Mouse (Mus musculus): Measurements from ENCODE around the gene Suz12. TPM values are rescaled to one million over a fixed set of nuclear protein-coding genes. Genes with fewer than 3 reads are reported as not detected.
"Not testable (repeated sequence)": the region's sequence is repeated elsewhere in the genome, so short reads cannot be mapped to it uniquely, and the experiment has no call there.

Suz12 gene
- total and polyA plus RNA-seq, 2 experiments from 2014 or later, result 8.1 to 34.8 TPM

- 83% methylated on average over 4 of the region's 4 CpGs for WGBS
- no peak for TF ChIP-seq CTCF (IDR thresholded peaks at IDR 0.05; ENCODE audit: low read depth)
Observed at GRCm38 (mm10) chr11:80054659-80055058, 61.8 kb downstream of the Suz12 start.

GRCm38 (mm10) chr11:80056141-80056540 is 63.2 kb downstream of the Suz12 start:
- Histone ChIP-seq H3K4me2 (ENCODE audit: low read depth) (no peak overlapping the region), H3K4me1 (ENCODE audit: insufficient read depth) (no peaks in the 10 kb centered on the region), H3K27ac (ENCODE audit: low read depth, low read length) (no peak overlapping the region), H3K9ac (no peak overlapping the region), H3K4me3 (ENCODE audit: low read depth, low read length) (no peak overlapping the region), H3K36me3 (ENCODE audit: insufficient read depth) (peaks cover 19% of the 10 kb centered on the region; the same call in 1 of the 2 replicates), H3K9me3 (ENCODE audit: low read length) (no peaks in the 10 kb centered on the region), H3K27me3 (ENCODE audit: insufficient read depth, low read length) (no peaks in the 10 kb centered on the region)
- ATAC-seq (no peak), DNase-seq (no peak)
- WGBS, result 76% methylated on average over 9 of the region's 9 CpGs
- TF ChIP-seq CTCF (IDR thresholded peaks at IDR 0.05; ENCODE audit: low read depth), result no peak

More at GRCm38 (mm10) chr11:80054659-80055058, 61.8 kb downstream of the Suz12 start:
- ATAC-seq (no peak), DNase-seq (no peak)
- H3K27me3 ChIP-seq (ENCODE audit: insufficient read depth, low read length), result no peaks in the 10 kb centered on the region
- H3K4me2 ChIP-seq (ENCODE audit: low read depth), result no peak overlapping the region
- no peak overlapping the region for H3K27ac ChIP-seq (ENCODE audit: low read depth, low read length)
- H3K36me3 ChIP-seq (ENCODE audit: insufficient read depth), result peaks cover 19% of the 10 kb centered on the region; the same call in 1 of the 2 replicates
- H3K9me3 ChIP-seq (ENCODE audit: low read length), result no peaks in the 10 kb centered on the region
- H3K4me3 ChIP-seq (ENCODE audit: low read depth, low read length), result no peak overlapping the region
- H3K9ac ChIP-seq, result no peak overlapping the region
- no peaks in the 10 kb centered on the region for H3K4me1 ChIP-seq (ENCODE audit: insufficient read depth)

DNA sequence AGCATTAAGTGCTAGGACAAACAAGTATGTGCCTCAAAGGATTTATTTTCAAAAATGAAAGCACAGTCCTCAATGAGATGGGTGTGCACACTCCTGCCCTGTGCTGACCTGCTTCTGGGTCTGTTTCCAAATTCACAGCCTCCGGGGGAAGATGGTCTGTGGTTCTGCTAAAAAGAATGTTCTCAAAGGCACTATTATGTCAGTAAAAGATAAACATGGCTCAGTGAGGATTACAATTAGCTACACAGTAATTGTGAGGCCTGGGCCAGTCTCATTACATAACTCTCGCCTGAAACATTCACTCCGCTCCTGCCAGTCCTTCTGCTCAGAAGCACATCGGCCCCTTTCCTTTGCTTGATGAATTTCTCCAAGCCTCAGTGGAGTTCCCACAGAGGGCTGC is 69.3 kb downstream of the Suz12 start:
- no peak overlapping the region for H3K4me2 ChIP-seq (ENCODE audit: low read depth)
- ATAC-seq (peak; percentile 36), DNase-seq (no peak)
- no peak overlapping the region for H3K4me3 ChIP-seq (ENCODE audit: low read depth, low read length)
- TF ChIP-seq CTCF (IDR thresholded peaks at IDR 0.05; ENCODE audit: low read depth), result no peak
- no peaks in the 10 kb centered on the region for H3K9me3 ChIP-seq (ENCODE audit: low read length)
- WGBS, result 19% methylated on average over 4 of the region's 4 CpGs
- H3K4me1 ChIP-seq (ENCODE audit: insufficient read depth), result no peaks in the 10 kb centered on the region
- no peak overlapping the region for H3K9ac ChIP-seq
- no peak overlapping the region for H3K27ac ChIP-seq (ENCODE audit: low read depth, low read length)
- H3K36me3 ChIP-seq (ENCODE audit: insufficient read depth), result peaks cover 11% of the 10 kb centered on the region; the same call in 1 of the 2 replicates
- no peaks in the 10 kb centered on the region for H3K27me3 ChIP-seq (ENCODE audit: insufficient read depth, low read length)

- 87% methylated on average over 4 of the region's 4 CpGs for WGBS
Observed at GRCm38 (mm10) chr11:80066373-80066772, 73.5 kb downstream of the Suz12 start.

DNA sequence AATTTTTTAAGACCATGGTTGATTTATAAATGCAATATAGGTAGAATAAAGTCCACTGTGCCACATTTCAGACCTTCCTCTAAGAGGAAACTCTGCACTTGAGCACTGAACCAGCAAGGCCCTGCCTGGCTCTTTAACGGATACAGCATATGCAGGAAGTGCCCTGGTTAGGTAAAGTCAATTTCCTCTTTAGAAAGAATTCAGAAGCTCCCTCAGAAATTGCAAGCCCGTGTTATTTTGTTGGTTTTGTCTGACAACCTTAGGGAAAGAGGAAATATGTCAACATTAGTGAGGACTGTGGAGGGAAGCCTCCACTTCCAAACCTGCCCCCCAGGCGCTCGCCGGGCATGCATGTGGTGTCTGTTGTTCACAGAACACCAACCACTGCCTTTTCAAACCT is 74.7 kb downstream of the Suz12 start:
- no peak overlapping the region for H3K4me3 ChIP-seq (ENCODE audit: low read depth, low read length)
- H3K4me1 ChIP-seq (ENCODE audit: insufficient read depth), result no peaks in the 10 kb centered on the region
- no peak overlapping the region for H3K4me2 ChIP-seq (ENCODE audit: low read depth)
- H3K27me3 ChIP-seq (ENCODE audit: insufficient read depth, low read length), result no peaks in the 10 kb centered on the region
- no peaks in the 10 kb centered on the region for H3K9me3 ChIP-seq (ENCODE audit: low read length)
- no peak overlapping the region for H3K9ac ChIP-seq
- H3K27ac ChIP-seq (ENCODE audit: low read depth, low read length), result no peak overlapping the region
- DNase-seq, result no peak
- no peak for ATAC-seq
- 94% methylated on average over 5 of the region's 5 CpGs for WGBS
- H3K36me3 ChIP-seq (ENCODE audit: insufficient read depth), result no peaks in the 10 kb centered on the region
- no peak for TF ChIP-seq CTCF (IDR thresholded peaks at IDR 0.05; ENCODE audit: low read depth)

More at GRCm38 (mm10) chr11:80066373-80066772, 73.5 kb downstream of the Suz12 start:
- not testable (repeated sequence) for ATAC-seq; H3K27me3 ChIP-seq (ENCODE audit: insufficient read depth, low read length); H3K4me2 ChIP-seq (ENCODE audit: low read depth); H3K4me1 ChIP-seq (ENCODE audit: insufficient read depth); H3K4me3 ChIP-seq (ENCODE audit: low read depth, low read length); H3K36me3 ChIP-seq (ENCODE audit: insufficient read depth); H3K9me3 ChIP-seq (ENCODE audit: low read length); H3K27ac ChIP-seq (ENCODE audit: low read depth, low read length); DNase-seq; H3K9ac ChIP-seq

DNA sequence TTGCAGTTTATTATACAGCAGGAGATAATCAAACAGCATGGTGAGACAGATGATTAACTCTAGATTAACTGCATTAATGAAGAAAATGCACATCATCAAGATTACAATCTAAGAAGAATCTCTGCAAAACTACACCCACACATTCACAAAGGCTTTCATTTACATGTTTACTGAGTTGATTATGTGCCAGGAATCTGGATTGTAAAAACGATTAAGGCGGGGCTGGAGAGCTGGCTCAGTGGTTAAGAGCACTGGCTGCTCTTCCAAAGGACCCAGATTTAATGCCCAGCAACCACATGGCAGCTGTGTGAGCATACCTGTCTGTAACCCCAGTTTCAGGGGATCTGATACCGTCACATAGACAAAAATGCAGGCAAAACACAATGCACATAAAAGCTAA is 76.9 kb downstream of the Suz12 start:
- Histone ChIP-seq H3K4me2 (ENCODE audit: low read depth) (no peak overlapping the region), H3K27me3 (ENCODE audit: insufficient read depth, low read length) (no peaks in the 10 kb centered on the region), H3K27ac (ENCODE audit: low read depth, low read length) (no peak overlapping the region), H3K36me3 (ENCODE audit: insufficient read depth) (no peaks in the 10 kb centered on the region), H3K9ac (no peak overlapping the region), H3K9me3 (ENCODE audit: low read length) (no peaks in the 10 kb centered on the region), H3K4me3 (ENCODE audit: low read depth, low read length) (no peak overlapping the region), H3K4me1 (ENCODE audit: insufficient read depth) (no peaks in the 10 kb centered on the region)
- no peak for TF ChIP-seq CTCF (IDR thresholded peaks at IDR 0.05; ENCODE audit: low read depth)
- ATAC-seq (no peak), DNase-seq (no peak)
- WGBS, result 36% methylated on average over 3 of the region's 3 CpGs

DNA sequence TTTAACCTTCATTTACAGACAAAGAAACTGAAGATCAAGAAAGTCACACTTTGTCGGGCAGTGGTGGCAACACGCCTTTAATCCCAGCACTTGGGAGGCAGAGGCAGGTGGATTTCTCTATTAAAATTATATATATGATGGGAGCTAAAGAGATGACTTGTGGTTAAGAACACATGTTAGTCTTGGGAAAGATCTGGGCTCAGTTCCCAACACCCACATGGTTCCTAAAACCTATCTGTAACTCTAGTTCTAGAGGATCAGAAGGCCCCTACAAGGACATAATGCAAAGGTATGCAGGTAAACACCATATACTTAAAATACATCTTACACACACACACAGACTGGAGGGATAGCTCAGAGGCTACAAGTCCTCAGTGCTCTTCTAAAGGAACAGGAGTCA is 78.1 kb downstream of the Suz12 start:
- WGBS, result 95% methylated on average over 2 of the region's 2 CpGs
- Histone ChIP-seq H3K27me3 (ENCODE audit: insufficient read depth, low read length) (no peaks in the 10 kb centered on the region), H3K9me3 (ENCODE audit: low read length) (no peaks in the 10 kb centered on the region), H3K4me2 (ENCODE audit: low read depth) (no peak overlapping the region), H3K36me3 (ENCODE audit: insufficient read depth) (no peaks in the 10 kb centered on the region), H3K4me1 (ENCODE audit: insufficient read depth) (no peaks in the 10 kb centered on the region), H3K9ac (no peak overlapping the region), H3K27ac (ENCODE audit: low read depth, low read length) (no peak overlapping the region), H3K4me3 (ENCODE audit: low read depth, low read length) (no peak overlapping the region)
- no peak for TF ChIP-seq CTCF (IDR thresholded peaks at IDR 0.05; ENCODE audit: low read depth)
- DNase-seq (no peak), ATAC-seq (no peak)

DNA sequence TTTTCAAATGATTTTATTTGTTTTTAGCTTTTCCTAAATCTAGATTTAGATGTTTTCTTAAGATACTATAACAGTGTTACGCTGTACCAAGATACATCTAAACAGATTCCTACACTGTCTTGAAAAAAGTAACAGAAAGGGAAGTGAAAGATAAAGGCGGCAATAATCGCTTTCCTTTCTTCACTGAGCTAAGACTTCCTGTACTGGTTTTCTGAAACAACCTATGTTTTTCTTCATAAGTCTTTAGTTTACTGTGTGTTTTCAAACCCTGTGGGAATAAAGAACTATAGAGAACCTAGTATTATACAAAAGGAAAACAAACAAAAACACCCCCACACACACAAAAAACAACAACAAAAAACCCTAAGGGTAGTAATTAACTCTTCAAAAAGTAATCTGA is 79.5 kb downstream of the Suz12 start:
- no peak for TF ChIP-seq CTCF (IDR thresholded peaks at IDR 0.05; ENCODE audit: low read depth)
- no peaks in the 10 kb centered on the region for H3K9me3 ChIP-seq (ENCODE audit: low read length)
- no peaks in the 10 kb centered on the region for H3K36me3 ChIP-seq (ENCODE audit: insufficient read depth)
- 93% methylated on average over 3 of the region's 3 CpGs for whole genome bisulfite sequencing
- DNase-seq (no peak), ATAC-seq (no peak)
- H3K4me3 ChIP-seq (ENCODE audit: low read depth, low read length), result no peak overlapping the region
- no peak overlapping the region for H3K4me2 ChIP-seq (ENCODE audit: low read depth)
- H3K4me1 ChIP-seq (ENCODE audit: insufficient read depth), result no peaks in the 10 kb centered on the region
- no peak overlapping the region for H3K27ac ChIP-seq (ENCODE audit: low read depth, low read length)
- H3K9ac ChIP-seq, result no peak overlapping the region
- no peaks in the 10 kb centered on the region for H3K27me3 ChIP-seq (ENCODE audit: insufficient read depth, low read length)
